Mouse (Mus musculus): ENCODE measurements around the gene Myb.

- TF ChIP-seq POLR2A (IDR thresholded peaks at IDR 0.05; ENCODE audit: control insufficient read depth, extremely low read depth, insufficient read depth, low read length, poor library complexity) (no peak), CTCF (IDR thresholded peaks at IDR 0.05; ENCODE audit: borderline replicate concordance, control insufficient read depth, extremely low read depth, insufficient read depth, low read length, poor library complexity) (no peak)
These were observed 55.6 kb downstream of the Myb start for GRCm38 (mm10) chr10:21105206-21105605.

Data from thymus, adult 2 months (tissue).